Mouse (Mus musculus) embryonic fibroblast, embryonic 13.5 days (primary cell): Measurements from ENCODE around the gene Parp1. TPM values are rescaled to one million over a fixed set of nuclear protein-coding genes. Genes with fewer than 3 reads are reported as not detected.

ENCODE experiments used
- H3K27ac ChIP-seq: 2 replicates; pipeline ENCODE4 v1.5.1; 2012; ENCODE audit warnings: low read length, control low read depth, inconsistent platforms; ENCODE audit not compliant: insufficient read depth
- H3K4me1 ChIP-seq: 2 replicates; pipeline ENCODE4 v1.6.1; 2011; ENCODE audit warnings: low read length; ENCODE audit not compliant: control insufficient read depth, insufficient read depth
- H3K4me3 ChIP-seq: 2 replicates; pipeline ENCODE4 v1.5.1; 2011; ENCODE audit warnings: mild to moderate bottlenecking, control low read depth, low read length; ENCODE audit not compliant: insufficient read depth
- CTCF ChIP-seq: IDR thresholded peaks from 2 replicates; pipeline ENCODE4 v1.5.1; 2011; ENCODE audit warnings: mild to moderate bottlenecking, control low read depth, low read length, moderate library complexity, borderline replicate concordance; ENCODE audit not compliant: insufficient read depth
- POLR2A ChIP-seq: IDR thresholded peaks from 2 replicates; pipeline ENCODE4 v1.6.1; 2011; ENCODE audit warnings: low read depth, mild to moderate bottlenecking, control low read depth, low read length, moderate library complexity
- polyA plus RNA-seq: library from polyadenylated mRNA; stranded (reverse); fragments of >200 nt; gene quantifications from 2 replicates; pipeline ENCODE4 v1.2.4, GENCODE M21; 2011; ENCODE audit warnings: low read depth; ENCODE audit not compliant: missing spikeins, insufficient read length

The Parp1 gene
- 37.3 and 41.7 TPM in 2 replicates for polyA plus RNA-seq

GRCm38 (mm10) chr1:180568761-180569452 is at the start of gene Parp1:
TSS of gene Parp1 (plus strand) at chr1:180568924.
- H3K27ac ChIP-seq: peak within 1 kb of the TSS; percentile 65
- TF ChIP-seq POLR2A (peak; percentile 81), CTCF (no peak)
- H3K4me1 ChIP-seq: peaks cover 2% of the 10 kb centered on the region; the same call in 1 of the 2 replicates
- H3K4me3 ChIP-seq: peak within 1 kb of the TSS; percentile 99

- Histone ChIP-seq H3K4me1 (no peaks in the 10 kb centered on the region), H3K4me3 (no peak overlapping the region), H3K27ac (no peak overlapping the region)
- TF ChIP-seq CTCF: no peak
- no peak for TF ChIP-seq POLR2A
Observed at GRCm38 (mm10) chr1:180519520-180519919, 49.2 kb upstream of the Parp1 start.

DNA sequence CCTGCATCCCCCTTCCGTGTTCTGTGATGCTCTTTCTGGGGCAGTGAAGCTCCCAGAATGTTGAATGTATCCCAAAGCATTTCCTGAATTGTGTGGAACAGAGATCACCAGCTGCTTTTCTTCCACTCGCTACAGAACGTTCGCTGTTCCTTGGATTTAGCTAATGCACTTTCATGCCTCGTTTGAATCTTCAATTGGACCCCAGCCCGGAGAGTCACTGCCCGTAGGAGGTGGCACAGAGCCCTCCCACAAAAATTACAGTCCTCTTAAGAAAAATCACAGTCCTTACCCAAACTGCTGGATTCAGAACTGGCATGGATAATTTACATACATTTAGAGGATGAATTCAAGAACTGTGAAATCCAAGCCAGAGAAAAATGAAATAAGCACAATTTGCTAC is 48.5 kb upstream of the Parp1 start:
- Histone ChIP-seq H3K4me3 (no peak overlapping the region), H3K27ac (no peak overlapping the region), H3K4me1 (no peaks in the 10 kb centered on the region)
- no peak for TF ChIP-seq CTCF
- TF ChIP-seq POLR2A: no peak

GRCm38 (mm10) chr1:180523320-180523719 is 45.4 kb upstream of the Parp1 start:
- Histone ChIP-seq H3K4me3 (no peak overlapping the region), H3K4me1 (no peaks in the 10 kb centered on the region), H3K27ac (no peak overlapping the region)
- TF ChIP-seq POLR2A: no peak
- no peak for TF ChIP-seq CTCF

GRCm38 (mm10) chr1:180525301-180525700 is 43.4 kb upstream of the Parp1 start:
- Histone ChIP-seq H3K27ac (no peak overlapping the region), H3K4me1 (no peaks in the 10 kb centered on the region), H3K4me3 (no peak overlapping the region)
- TF ChIP-seq CTCF: no peak
- TF ChIP-seq POLR2A: no peak

DNA sequence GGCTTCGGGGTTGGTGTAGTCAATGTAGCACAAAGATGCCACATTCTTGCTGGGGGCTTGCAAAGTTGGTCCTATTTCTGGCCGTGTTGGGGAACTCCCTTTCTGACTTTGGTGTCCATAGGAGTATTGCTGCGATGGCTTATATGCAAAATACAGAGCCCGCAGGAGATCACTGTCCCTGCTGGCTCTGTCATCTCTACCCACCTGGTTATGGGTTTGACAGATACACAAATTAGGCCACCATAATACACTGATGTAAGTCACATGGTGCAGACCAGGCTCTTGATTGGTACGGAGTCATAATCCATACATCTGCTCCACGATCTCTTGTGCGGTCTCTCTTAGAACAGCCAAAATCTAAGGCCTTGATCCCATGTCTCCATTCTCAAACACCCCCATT is 38.9 kb upstream of the Parp1 start:
- Histone ChIP-seq H3K27ac (no peak overlapping the region), H3K4me1 (no peaks in the 10 kb centered on the region), H3K4me3 (no peak overlapping the region)
- TF ChIP-seq POLR2A (no peak), CTCF (no peak)

- no peak overlapping the region for H3K4me3 ChIP-seq
- H3K27ac ChIP-seq: no peak overlapping the region
- no peaks in the 10 kb centered on the region for H3K4me1 ChIP-seq
- TF ChIP-seq CTCF (no peak), POLR2A (no peak)
Observed at GRCm38 (mm10) chr1:180530457-180531263, 38.1 kb upstream of the Parp1 start.

DNA sequence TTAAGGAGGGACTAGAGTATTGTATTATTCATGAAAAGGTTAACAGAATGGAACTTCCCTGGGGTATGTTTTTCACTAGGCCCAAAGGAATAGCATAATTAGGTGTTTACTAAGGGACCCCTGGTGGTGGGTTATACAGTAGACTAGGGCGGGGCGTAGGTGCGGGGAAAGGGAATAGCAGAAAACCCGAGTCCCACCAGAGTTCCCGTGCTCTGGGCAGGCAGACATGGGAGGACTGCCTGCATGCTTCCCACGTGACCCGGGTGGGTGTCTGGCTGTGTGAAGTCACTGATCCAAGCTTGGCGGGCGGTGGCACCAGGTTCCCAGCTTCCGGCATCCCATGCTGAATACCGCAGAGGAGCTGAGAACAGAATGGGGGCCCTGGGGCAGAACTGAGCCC is 36.1 kb upstream of the Parp1 start:
- no peaks in the 10 kb centered on the region for H3K4me1 ChIP-seq
- TF ChIP-seq POLR2A: no peak
- TF ChIP-seq CTCF: no peak
- no peak overlapping the region for H3K27ac ChIP-seq
- H3K4me3 ChIP-seq: no peak overlapping the region

GRCm38 (mm10) chr1:180536719-180537118 is 32.0 kb upstream of the Parp1 start:
- Histone ChIP-seq H3K4me3 (no peak overlapping the region), H3K27ac (no peak overlapping the region), H3K4me1 (no peaks in the 10 kb centered on the region)
- no peak for TF ChIP-seq CTCF
- TF ChIP-seq POLR2A: no peak

GRCm38 (mm10) chr1:180541251-180541650 is 27.5 kb upstream of the Parp1 start:
- Histone ChIP-seq H3K27ac (no peak overlapping the region), H3K4me3 (no peak overlapping the region), H3K4me1 (0 out of 2 replicates have a peak, but pooled peaks cover 2% of the 10 kb centered on the region)
- TF ChIP-seq POLR2A (no peak), CTCF (no peak)
